Mouse (Mus musculus): ENCODE results near the gene 9230113P08Rik.
"Not testable (repeated sequence)": the region's sequence is repeated elsewhere in the genome, so short reads cannot be mapped to it uniquely, and the experiment has no call there.

Gene 9230113P08Rik

DNA sequence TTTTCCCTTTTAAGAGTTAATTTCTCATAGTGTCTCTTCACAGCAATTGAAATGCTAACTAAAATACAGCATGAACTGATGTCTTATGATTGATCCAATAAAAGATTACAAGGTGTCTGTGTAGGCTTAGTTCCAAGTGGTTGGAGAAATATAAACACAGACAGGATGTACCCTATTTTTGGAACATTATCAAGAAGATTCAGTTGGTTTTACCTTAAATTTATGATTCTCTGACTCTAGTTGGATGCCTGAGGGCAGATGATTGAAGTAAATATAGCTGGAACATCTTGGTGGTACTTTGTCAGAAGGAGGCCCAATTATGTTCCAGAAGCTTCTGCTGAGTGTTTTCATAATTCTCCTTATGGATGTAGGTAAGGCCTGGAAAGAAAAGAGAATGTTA, at the start of gene 9230113P08Rik:
9230113P08Rik (plus strand) TSS at position 301 of the 400 bp plus-strand sequence.
- not testable (repeated sequence) for DNase-seq (ENCODE audit: low spot score)

- not testable (repeated sequence) for DNase-seq (ENCODE audit: low spot score)
Measured at GRCm38 (mm10) chr9:35893112-35893511, 15.1 kb upstream of the 9230113P08Rik start.

DNA sequence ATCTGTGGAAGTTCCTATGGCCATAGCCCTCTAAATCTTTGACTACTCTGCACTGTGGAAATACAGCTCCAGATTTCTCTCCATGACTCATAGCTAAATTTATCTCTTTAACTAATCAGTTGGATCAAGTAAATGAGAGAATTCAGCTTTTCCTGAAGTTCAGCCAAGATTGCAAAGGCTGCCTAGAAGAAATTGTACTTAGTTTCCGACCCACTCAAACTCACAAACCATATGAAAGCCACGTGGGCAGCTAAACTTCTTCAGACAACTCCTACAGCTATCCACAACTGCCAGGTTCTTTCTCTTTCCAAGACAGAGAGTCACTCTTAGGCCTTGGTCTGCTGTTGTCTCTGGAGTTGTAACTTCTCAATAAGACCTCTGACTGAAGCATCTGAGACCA, 3.7 kb upstream of the 9230113P08Rik start:
- DNase-seq (ENCODE audit: low spot score) = no peak

- DNase-seq (ENCODE audit: low spot score) = no peak
Measured at GRCm38 (mm10) chr9:35930817-35931216, 22.6 kb downstream of the 9230113P08Rik start.

Data from ovary, postnatal 14 days (tissue).